ENCODE assay signal across 8 mouse cellular contexts in the genomic region with DNA sequence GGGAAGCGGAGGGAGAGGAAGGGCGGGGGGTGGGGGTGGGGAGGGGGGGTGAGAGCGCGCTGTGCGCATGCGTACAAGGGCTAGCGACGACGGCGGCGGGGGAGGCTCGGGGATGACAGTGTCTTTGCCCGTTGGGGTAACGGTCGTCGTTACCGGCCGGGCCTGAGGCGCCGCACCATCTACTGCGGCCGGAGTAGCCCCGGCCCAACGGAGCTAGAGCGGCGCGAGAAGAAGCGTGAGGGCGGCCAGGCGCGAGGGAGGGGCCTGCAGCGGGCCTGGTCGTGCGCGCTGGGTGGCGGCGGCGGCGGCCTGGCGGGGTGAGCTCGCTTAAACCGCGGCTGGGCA. TPM values are rescaled to one million over a fixed set of nuclear protein-coding genes. Genes with fewer than 3 reads are reported as not detected.
A peak's percentile ranks its signal among the peaks of the same experiment; 100 is the strongest.
DNase-seq lines count a peak whose midpoint lies in the region; ATAC-seq and TF ChIP-seq lines count a peak whose summit lies in the region.

Msl2 (plus strand) TSS at position 115 of the 345 bp plus-strand sequence.

- no peaks in the 10 kb centered on the region for H3K36me3 ChIP-seq in spleen, adult 2 months (ENCODE audit: control insufficient read depth, insufficient read depth, low read length)
- H3K36me3 ChIP-seq in neural tube, embryonic 14.5 days (ENCODE audit: control insufficient read depth, insufficient read depth, low read length): no peaks in the 10 kb centered on the region

- peaks cover 5% of the 10 kb centered on the region for H3K4me1 ChIP-seq in spleen, adult 2 months (ENCODE audit: control insufficient read depth, insufficient read depth, insufficient read length)
- H3K4me1 ChIP-seq in embryonic fibroblast, embryonic 13.5 days (ENCODE audit: control insufficient read depth, insufficient read depth, low read length): peaks cover 7% of the 10 kb centered on the region
- peaks cover 16% of the 10 kb centered on the region for H3K4me1 ChIP-seq in neural tube, embryonic 14.5 days (ENCODE audit: control insufficient read depth, insufficient read depth, low read length)

- 1% methylated on average over 38 of the region's 43 CpGs for WGBS in spleen, adult 2 months
- WGBS in neural tube, embryonic 14.5 days: 0% methylated on average over 12 of the region's 43 CpGs

- TF ChIP-seq CTCF in spleen, adult 2 months (IDR thresholded peaks at IDR 0.05; ENCODE audit: extremely low read depth, insufficient read depth, insufficient read length, insufficient replicate concordance): no peak
- no peak for TF ChIP-seq CTCF in embryonic fibroblast, embryonic 13.5 days (IDR thresholded peaks at IDR 0.05; ENCODE audit: borderline replicate concordance, insufficient read depth, low read length)

- no peaks in the 10 kb centered on the region for H3K9me3 ChIP-seq in neural tube, embryonic 14.5 days (ENCODE audit: control insufficient read depth, low read length)

- peak within 1 kb of the TSS; percentile 99 for H3K4me3 ChIP-seq in spleen, adult 2 months (ENCODE audit: extremely low read depth, insufficient read depth, insufficient read length)
- H3K4me3 ChIP-seq in embryonic fibroblast, embryonic 13.5 days (ENCODE audit: insufficient read depth, low read length): peak within 1 kb of the TSS; percentile 90
- H3K4me3 ChIP-seq in neural tube, embryonic 14.5 days (ENCODE audit: low read depth, low read length): peak within 1 kb of the TSS; percentile 99

- peak within 1 kb of the TSS; percentile 97 for H3K4me2 ChIP-seq in neural tube, embryonic 14.5 days (ENCODE audit: low read depth, low read length)

- ATAC-seq in neural tube, embryonic 14.5 days (ENCODE audit: low read depth): peak; percentile 78

- peak; percentile 75 for TF ChIP-seq POLR2A in spleen, adult 2 months (IDR thresholded peaks at IDR 0.05; ENCODE audit: low read depth, low read length)
- peak; percentile 80 for TF ChIP-seq POLR2A in embryonic fibroblast, embryonic 13.5 days (IDR thresholded peaks at IDR 0.05; ENCODE audit: low read depth, low read length)

- no peaks in the 10 kb centered on the region for H3K27me3 ChIP-seq in spleen, adult 2 months (ENCODE audit: control insufficient read depth, insufficient read depth, low read length)
- H3K27me3 ChIP-seq in neural tube, embryonic 14.5 days (ENCODE audit: control insufficient read depth, insufficient read depth, low read length): no peaks in the 10 kb centered on the region; the same call in 1 of the 2 replicates

- intact Hi-C loops in heart, postnatal 10 days (cut with DNase I): loop anchor here (2.0 kb wide), 1 partner anchor 33 kb away; no protein-coding TSS in a partner anchor
- intact Hi-C loops in left cerebral cortex, postnatal 4 days (cut with DNase I): loop anchor here (5.0 kb wide), 1 partner anchor 432 kb away; no protein-coding TSS in a partner anchor

- no peak for DNase-seq in spleen, adult 2 months (ENCODE audit: low read depth in 1 of 2, low spot score in 2 of 2)
- DNase-seq in spleen, adult 12 weeks (ENCODE audit: low spot score): no peak
- DNase-seq in heart, postnatal 10 days: no peak
- no peak for DNase-seq in left cerebral cortex, postnatal 4 days
- DNase-seq in T-cell, adult 2 months (ENCODE audit: low spot score): no peak
- DNase-seq in retina, postnatal 1 day: no peak

- peak within 1 kb of the TSS; percentile 99 for H3K9ac ChIP-seq in neural tube, embryonic 14.5 days (replicated peaks; ENCODE audit: low read depth, low read length)

- H3K27ac ChIP-seq in spleen, adult 2 months (ENCODE audit: insufficient read depth, low read length): peak within 1 kb of the TSS; percentile 100
- peak within 1 kb of the TSS; percentile 98 for H3K27ac ChIP-seq in embryonic fibroblast, embryonic 13.5 days (ENCODE audit: insufficient read depth, low read length)
- H3K27ac ChIP-seq in neural tube, embryonic 14.5 days (ENCODE audit: low read depth, low read length): peak within 1 kb of the TSS; percentile 100

RNA-seq across cellular contexts. Expression of gene Msl2, which starts in this region (rescaled TPM):
- polyA plus RNA-seq in spleen, adult 2 months (2012; rRNA removed): 27.6 and 41.6 TPM in 2 replicates
- polyA plus RNA-seq in embryonic fibroblast, embryonic 13.5 days (2011; ENCODE audit: insufficient read length, low read depth, missing spikeins): 21.2 and 25.6 TPM in 2 replicates
- total RNA-seq in heart, postnatal 10 days (2021): 10 to 100 TPM; 37.8 to 39.1 TPM
- total RNA-seq in left cerebral cortex, postnatal 4 days (2021): 10 to 100 TPM; 69.7 to 70.9 TPM
- polyA plus RNA-seq in neural tube, embryonic 14.5 days (2014; fragmentation: Nextera tagmentation; extraction: Ambion mirVana): 7.4 and 7.8 TPM in 2 replicates
